Mouse (Mus musculus): Measurements from ENCODE around the gene Scnm1. TPM values are rescaled to one million over a fixed set of nuclear protein-coding genes. Genes with fewer than 3 reads are reported as not detected.
"Not testable (repeated sequence)": the region's sequence is repeated elsewhere in the genome, so short reads cannot be mapped to it uniquely, and the experiment has no call there.

Gene Scnm1
- polyA plus RNA-seq, 1 experiment from 2014 or later, result 71.6 TPM

DNA sequence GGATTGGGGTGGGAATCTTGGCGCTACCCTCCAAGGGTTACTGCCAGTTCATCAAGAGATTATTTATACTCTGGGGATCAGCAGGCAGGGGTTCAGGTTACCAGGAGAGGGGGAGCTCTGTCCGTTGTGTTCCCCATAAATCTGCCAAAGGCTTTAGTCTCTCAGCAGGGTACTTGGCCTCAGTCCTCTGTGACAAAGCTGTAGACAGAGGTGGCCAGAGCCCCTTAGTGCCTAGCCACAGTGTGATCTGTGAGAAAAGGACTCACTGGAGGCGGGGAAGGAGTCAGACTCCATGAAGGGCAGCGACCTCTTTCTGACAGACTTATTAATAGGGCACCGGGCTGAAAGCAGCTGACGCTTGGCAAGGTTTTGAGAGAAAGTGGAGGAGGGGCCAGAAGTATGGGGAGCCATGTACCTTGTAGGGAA is 4.6 kb downstream of the Scnm1 start:
- H3K9ac ChIP-seq, result no peak overlapping the region
- ATAC-seq (replicated peaks; ENCODE audit: low FRiP score), result peak; percentile 33
- peaks cover 40% of the 10 kb centered on the region for H3K4me1 ChIP-seq
- peak overlapping the region; percentile 54; the same call in 1 of the 2 replicates for H3K27ac ChIP-seq
- no peaks in the 10 kb centered on the region for H3K27me3 ChIP-seq
- peaks cover 20% of the 10 kb centered on the region for H3K36me3 ChIP-seq
- no peak overlapping the region for H3K4me3 ChIP-seq (replicated peaks)
- WGBS, result 11% methylated on average over 6 of the region's 6 CpGs
- H3K4me2 ChIP-seq, result peak overlapping the region; percentile 15
- no peaks in the 10 kb centered on the region for H3K9me3 ChIP-seq (replicated peaks)

DNA sequence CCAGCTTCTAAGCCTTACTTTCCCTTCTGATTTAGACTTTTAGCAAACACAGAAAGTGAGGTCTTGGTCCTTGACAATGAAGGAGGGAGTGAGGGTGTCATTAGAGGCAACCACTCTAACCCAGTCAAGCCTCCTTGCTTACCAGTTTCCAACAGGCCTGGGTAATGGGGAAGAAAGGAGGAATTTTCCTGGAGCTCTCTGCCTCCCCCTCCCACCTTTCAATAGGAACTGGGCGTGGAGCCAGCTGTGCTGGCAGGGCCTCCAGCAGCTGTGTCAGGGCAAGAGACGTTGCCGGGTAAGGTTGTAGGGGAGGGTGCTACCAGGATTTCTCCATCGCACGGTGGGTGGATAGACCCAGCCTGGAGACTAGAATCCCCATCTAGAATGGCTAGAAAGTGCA is 8.8 kb downstream of the Scnm1 start:
- Histone ChIP-seq H3K27ac (peak overlapping the region; percentile 45; the same call in 1 of the 2 replicates), H3K27me3 (no peaks in the 10 kb centered on the region), H3K36me3 (peaks cover 37% of the 10 kb centered on the region), H3K4me1 (peaks cover 31% of the 10 kb centered on the region), H3K9ac (no peak overlapping the region), H3K4me3 (replicated peaks) (no peak overlapping the region), H3K9me3 (replicated peaks) (no peaks in the 10 kb centered on the region), H3K4me2 (no peak overlapping the region)
- no peak for ATAC-seq (replicated peaks; ENCODE audit: low FRiP score)
- 32% methylated on average over 5 of the region's 5 CpGs for WGBS

DNA sequence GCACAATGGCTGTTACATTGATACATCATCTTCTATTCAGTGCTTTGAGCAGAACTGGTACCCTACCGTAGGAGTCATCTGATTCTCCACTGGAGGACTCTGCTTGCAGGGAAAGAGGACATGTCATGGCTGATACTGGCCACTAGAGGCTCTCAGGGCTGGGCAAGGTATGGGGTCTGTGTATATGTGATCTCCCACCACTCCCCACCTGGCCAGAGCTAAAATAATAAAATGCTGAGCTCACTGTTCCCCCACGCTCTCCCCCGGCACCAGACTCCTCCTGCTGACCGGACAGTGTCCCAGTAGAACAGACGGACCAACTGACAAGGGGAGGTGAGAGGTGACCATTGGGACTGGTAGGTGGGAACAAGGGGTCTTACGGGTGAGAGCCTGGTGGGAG is 9.6 kb downstream of the Scnm1 start, which contains the start of gene Tmod4:
TSS of gene Tmod4 (plus strand) at position 231 of the 400 bp plus-strand sequence.
- no peaks in the 10 kb centered on the region for H3K9me3 ChIP-seq (replicated peaks)
- peak within 1 kb of the TSS; percentile 45; the same call in 1 of the 2 replicates for H3K27ac ChIP-seq
- peaks cover 24% of the 10 kb centered on the region for H3K4me1 ChIP-seq
- WGBS, result 41% methylated on average over 6 of the region's 6 CpGs
- peak; percentile 45; the same call in 1 of the 2 replicates for ATAC-seq (replicated peaks; ENCODE audit: low FRiP score)
- H3K4me2 ChIP-seq, result no peak within 1 kb of the TSS
- no peaks in the 10 kb centered on the region for H3K27me3 ChIP-seq
- H3K4me3 ChIP-seq (replicated peaks), result no peak within 1 kb of the TSS
- peaks cover 44% of the 10 kb centered on the region for H3K36me3 ChIP-seq
- H3K9ac ChIP-seq, result no peak within 1 kb of the TSS

DNA sequence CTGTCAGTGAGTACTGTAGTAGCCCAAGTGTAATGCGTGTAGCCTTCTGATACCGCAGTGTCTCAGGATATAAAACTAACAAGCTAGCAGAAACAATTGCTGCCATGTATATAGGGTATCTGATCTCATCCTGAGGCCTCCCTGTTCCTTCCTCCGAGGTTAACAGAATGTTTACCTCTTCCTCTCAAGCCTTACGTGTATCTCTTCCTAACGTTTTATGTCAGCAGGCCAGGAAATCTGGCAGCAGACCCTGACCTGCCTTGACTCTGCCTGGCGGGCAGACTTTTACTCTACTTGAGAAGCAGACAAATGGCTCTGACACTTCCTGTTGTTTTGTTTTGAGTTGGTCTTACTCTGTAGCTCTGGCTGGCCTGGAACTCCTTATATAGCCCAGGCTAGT is 12.2 kb downstream of the Scnm1 start:
- Histone ChIP-seq H3K4me2 (no peak overlapping the region), H3K9me3 (replicated peaks) (no peaks in the 10 kb centered on the region), H3K4me1 (peaks cover 14% of the 10 kb centered on the region), H3K27me3 (no peaks in the 10 kb centered on the region), H3K4me3 (replicated peaks) (no peak overlapping the region), H3K9ac (no peak overlapping the region), H3K27ac (peak overlapping the region; percentile 71), H3K36me3 (peaks cover 67% of the 10 kb centered on the region)
- 45% methylated on average over 6 of the region's 6 CpGs for WGBS
- ATAC-seq (replicated peaks; ENCODE audit: low FRiP score), result no peak; the same call in 1 of the 2 replicates

DNA sequence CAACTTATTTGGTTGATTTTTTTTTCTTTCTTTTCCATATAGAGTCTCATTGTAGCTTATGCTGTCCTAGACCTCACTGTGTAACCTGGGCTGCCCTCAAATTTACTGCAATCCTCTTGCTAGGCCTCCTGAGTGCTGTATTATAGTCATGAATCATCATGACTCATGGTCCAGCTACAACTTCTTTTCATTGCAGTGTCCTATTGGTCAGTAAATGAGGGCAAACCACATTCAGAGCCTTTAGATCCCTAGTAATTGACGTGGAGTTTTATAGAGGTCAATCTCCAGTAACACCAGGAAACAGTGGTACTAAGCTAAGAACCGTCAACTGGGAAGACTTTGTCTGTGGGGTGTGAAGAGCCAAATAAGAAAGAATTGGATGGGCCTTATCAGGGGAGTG is 16.1 kb downstream of the Scnm1 start:
- ATAC-seq (replicated peaks; ENCODE audit: low FRiP score), result no peak
- WGBS, result 69% methylated on average over 2 of the region's 2 CpGs
- peaks cover 87% of the 10 kb centered on the region for H3K36me3 ChIP-seq
- no peak overlapping the region for H3K27ac ChIP-seq
- no peak overlapping the region for H3K4me3 ChIP-seq (replicated peaks)
- H3K4me1 ChIP-seq, result peaks cover 2% of the 10 kb centered on the region; the same call in 1 of the 2 replicates
- H3K27me3 ChIP-seq, result no peaks in the 10 kb centered on the region
- no peak overlapping the region for H3K9ac ChIP-seq
- H3K4me2 ChIP-seq, result no peak overlapping the region
- no peaks in the 10 kb centered on the region for H3K9me3 ChIP-seq (replicated peaks)

DNA sequence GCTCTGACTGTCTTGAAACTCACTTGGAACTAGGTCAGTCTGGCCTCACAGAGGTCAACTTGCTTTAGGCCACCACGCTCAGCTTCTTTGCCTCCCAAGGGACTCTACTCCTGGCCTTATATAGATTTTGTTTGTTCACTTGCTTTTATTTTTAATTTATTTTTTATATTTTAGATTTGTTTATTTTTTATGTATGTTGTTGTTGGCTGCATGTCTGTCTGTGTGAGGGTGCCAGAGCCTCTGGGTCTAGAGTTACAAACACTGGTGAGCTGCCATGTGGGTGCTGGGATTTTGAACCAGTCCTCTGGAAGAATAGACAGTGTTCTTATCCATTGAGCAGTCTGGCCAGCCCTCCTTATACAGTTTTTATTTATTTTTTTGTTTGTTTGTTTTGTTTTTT is 21.1 kb downstream of the Scnm1 start:
- 79% methylated on average over 1 of the region's 1 CpGs for WGBS
- Histone ChIP-seq H3K4me3 (replicated peaks) (peak overlapping the region; percentile 84; the same call in 1 of the 2 replicates), H3K4me1 (peaks cover 15% of the 10 kb centered on the region), H3K9ac (0 out of 2 replicates have a peak overlapping the region, but pooled peaks have one; percentile 26), H3K4me2 (peak overlapping the region; percentile 60; the same call in 1 of the 2 replicates), H3K27me3 (no peaks in the 10 kb centered on the region), H3K27ac (no peak overlapping the region), H3K9me3 (replicated peaks) (no peaks in the 10 kb centered on the region), H3K36me3 (peaks cover 38% of the 10 kb centered on the region)
- no peak for ATAC-seq (replicated peaks; ENCODE audit: low FRiP score)

DNA sequence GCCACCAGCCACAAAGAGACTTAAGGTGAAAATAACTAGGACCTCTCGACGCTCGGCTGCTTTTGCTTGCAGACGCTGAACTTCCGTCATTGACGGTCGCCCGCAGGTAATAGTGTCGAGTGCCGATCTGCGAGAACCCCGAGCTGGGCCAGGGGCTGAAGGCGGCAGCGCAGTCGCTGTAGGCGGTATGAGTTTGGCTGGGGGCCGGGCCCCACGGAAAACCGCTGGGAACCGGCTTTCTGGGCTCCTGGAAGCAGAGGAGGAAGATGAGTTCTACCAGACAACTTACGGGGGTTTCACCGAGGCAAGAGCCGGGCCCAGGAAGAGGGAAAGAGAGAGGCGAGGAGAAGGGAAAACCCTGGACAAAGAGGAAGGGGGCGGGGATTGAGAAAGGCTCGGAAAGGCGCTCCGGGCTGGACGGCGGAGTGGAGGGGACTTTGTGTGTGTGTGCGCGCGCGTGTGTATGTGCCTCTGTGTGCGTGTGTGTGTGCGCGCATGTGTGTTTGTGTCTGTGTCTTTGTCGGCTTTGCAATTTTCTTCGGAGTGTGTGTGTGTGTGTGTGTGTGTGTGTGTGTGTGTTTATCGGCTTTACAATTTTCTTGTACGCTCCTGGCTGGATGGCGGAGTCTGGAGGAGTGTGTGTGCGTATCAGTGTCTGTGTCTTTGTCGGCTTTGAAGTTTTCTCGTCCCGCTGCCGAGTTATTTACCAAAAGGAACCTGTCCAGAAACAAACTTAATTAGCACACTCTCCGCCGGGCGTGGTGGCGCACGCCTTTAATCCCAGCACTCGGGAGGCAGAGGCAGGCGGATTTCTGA is 22.7 kb downstream of the Scnm1 start, which contains the start of gene Vps72:
TSS of gene Vps72 (plus strand) at position 112 of the 816 bp plus-strand sequence.
- H3K9ac ChIP-seq, result peak within 1 kb of the TSS; percentile 83
- ATAC-seq (replicated peaks; ENCODE audit: low FRiP score), result peak; percentile 73
- no peaks in the 10 kb centered on the region for H3K27me3 ChIP-seq
- peak within 1 kb of the TSS; percentile 84 for H3K4me3 ChIP-seq (replicated peaks)
- H3K27ac ChIP-seq, result peak within 1 kb of the TSS; percentile 99
- peaks cover 24% of the 10 kb centered on the region for H3K36me3 ChIP-seq
- WGBS, result 1% methylated on average over 54 of the region's 54 CpGs
- peaks cover 15% of the 10 kb centered on the region for H3K4me1 ChIP-seq
- H3K4me2 ChIP-seq, result peak within 1 kb of the TSS; percentile 60
- no peaks in the 10 kb centered on the region for H3K9me3 ChIP-seq (replicated peaks)

DNA sequence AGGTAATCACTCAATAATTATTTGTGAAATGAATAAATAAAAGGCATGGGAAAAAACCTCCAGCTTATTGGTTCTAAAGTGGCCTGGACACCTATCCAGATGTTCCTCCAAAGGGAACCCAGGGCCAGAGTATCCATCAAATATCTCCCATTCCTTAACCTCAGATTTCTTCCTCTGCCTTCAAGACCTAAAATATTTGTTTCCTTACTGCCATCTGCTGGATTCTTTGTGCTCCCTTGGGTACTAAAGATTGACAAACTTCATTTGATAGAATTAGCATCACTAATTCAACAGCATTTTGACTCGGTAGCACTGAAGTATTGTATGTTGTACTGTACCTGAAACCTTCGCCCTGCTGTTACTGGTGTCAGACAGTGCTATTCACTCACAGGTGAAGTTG is 25.9 kb downstream of the Scnm1 start:
- Histone ChIP-seq H3K27me3 (no peaks in the 10 kb centered on the region), H3K4me2 (no peak overlapping the region), H3K36me3 (peaks cover 5% of the 10 kb centered on the region; the same call in 1 of the 2 replicates), H3K9me3 (replicated peaks) (no peaks in the 10 kb centered on the region), H3K4me3 (replicated peaks) (no peak overlapping the region), H3K27ac (no peak overlapping the region), H3K9ac (no peak overlapping the region), H3K4me1 (peaks cover 25% of the 10 kb centered on the region)
- ATAC-seq (replicated peaks; ENCODE audit: low FRiP score), result no peak
- WGBS, result 74% methylated on average over 2 of the region's 2 CpGs

DNA sequence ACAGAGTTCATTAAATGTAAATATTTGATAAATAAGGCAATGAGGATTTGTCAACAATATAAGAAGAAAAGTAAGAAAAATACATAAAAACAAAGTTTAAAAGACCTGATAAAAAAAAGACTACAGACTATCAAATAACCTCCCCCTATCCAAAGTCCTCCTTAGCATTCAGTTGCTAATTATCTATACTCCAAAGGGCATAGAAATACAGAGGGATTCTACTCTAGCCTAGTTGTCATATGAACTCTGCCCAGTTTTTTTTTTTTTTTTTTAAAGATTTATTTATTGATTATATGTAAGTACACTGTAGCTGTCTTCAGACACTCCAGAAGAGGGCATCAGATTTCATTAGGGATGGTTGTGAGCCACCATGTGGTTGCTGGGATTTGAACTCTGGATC is 26.5 kb downstream of the Scnm1 start:
- ATAC-seq (replicated peaks; ENCODE audit: low FRiP score); H3K9me3 ChIP-seq (replicated peaks); H3K27ac ChIP-seq; H3K36me3 ChIP-seq; H3K9ac ChIP-seq; H3K27me3 ChIP-seq: not testable (repeated sequence)
- peak overlapping the region; percentile 57 for H3K4me3 ChIP-seq (replicated peaks)
- H3K4me2 ChIP-seq, result peak overlapping the region; percentile 62
- peaks cover 19% of the 10 kb centered on the region for H3K4me1 ChIP-seq

DNA sequence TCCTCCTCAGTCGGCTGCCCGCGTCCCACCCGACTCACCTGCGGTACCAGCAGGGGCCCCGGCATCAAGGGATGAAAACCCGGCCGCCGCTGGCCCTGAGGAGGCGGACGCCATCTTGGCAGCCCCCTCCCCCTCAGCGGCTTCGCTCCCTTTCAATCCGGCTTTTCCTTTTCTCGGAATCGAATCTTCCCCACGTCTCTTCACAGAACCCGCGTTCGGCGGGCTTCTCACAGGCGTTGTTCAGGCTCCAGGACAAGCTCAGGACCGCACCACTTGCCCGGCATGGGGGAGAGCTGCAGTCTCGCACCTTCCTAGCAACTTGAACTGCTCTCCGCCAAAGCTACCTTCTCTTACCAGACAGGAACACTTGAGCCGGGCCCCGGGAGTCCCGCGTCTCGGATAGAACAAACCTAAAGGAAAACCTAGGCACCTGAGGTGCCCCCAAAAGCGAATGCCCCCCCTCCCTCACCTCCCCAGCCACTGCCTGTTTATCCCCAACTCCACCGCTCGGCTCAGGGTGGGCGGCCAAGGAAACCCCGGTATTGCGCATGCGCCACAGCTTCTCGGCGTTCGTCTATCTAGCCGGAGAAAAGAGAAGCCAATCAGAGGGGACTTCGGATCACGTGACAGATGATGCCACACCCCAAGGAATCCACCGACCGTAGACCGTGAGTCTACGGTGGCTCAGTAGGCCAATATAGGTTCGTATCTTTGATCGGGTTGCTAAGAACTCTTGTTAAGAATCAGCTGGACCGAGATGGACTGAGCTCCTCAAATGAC is 27.3 kb downstream of the Scnm1 start, which contains the start of gene Pip5k1a:
TSS of gene Pip5k1a (minus strand) at position 593 of the 780 bp plus-strand sequence.
- peak within 1 kb of the TSS; percentile 57 for H3K4me3 ChIP-seq (replicated peaks)
- no peaks in the 10 kb centered on the region for H3K27me3 ChIP-seq
- peak; percentile 91 for ATAC-seq (replicated peaks; ENCODE audit: low FRiP score)
- peaks cover 16% of the 10 kb centered on the region; the same call in 1 of the 2 replicates for H3K36me3 ChIP-seq
- peak within 1 kb of the TSS; percentile 75 for H3K9ac ChIP-seq
- peaks cover 14% of the 10 kb centered on the region for H3K4me1 ChIP-seq
- WGBS, result under 1% methylated on average over 51 of the region's 51 CpGs
- peak within 1 kb of the TSS; percentile 78 for H3K27ac ChIP-seq
- no peaks in the 10 kb centered on the region for H3K9me3 ChIP-seq (replicated peaks)
- H3K4me2 ChIP-seq, result peak within 1 kb of the TSS; percentile 66

DNA sequence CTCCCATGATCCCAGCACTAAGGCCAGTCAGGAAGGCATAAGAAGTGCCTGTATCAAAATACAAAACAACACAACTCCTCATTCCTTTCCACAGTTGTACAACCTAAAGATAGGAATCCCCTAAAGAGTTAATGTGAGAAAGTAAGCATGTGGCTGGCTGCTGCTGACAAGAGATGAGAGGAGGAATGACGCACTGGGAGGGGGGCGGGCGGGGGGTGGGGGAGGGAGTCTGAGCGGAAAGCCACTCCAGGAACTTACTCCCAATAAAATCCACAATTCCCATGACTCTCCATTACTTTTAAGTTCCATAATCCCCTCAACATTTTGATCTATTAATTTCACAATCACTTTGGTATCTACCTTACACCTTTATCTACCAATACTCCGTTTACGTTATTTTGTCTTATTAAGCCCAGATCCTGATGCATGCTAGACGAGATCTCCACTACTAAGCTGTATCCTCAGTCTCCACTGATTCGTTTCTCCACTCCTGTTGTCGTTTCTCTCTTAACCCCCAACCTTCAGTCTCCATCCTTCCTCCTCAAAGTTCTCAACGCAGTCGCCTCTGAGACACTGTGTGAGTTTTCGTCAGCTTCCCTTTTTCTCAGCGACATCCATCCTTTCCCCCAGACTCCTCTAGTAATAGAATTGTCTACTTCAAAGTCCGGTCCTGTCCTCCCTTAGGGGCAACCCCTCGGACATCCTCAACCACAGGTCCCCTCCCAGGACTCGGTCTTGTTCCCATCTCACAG is 28.0 kb downstream of the Scnm1 start:
- under 1% methylated on average over 16 of the region's 16 CpGs for WGBS
- H3K27me3 ChIP-seq, result no peaks in the 10 kb centered on the region

More for the DNA sequence above, 28.0 kb downstream of the Scnm1 start:
- no peak; the same call in 1 of the 2 replicates for ATAC-seq (replicated peaks; ENCODE audit: low FRiP score)
- H3K4me1 ChIP-seq, result peaks cover 14% of the 10 kb centered on the region
- peak overlapping the region; percentile 57 for H3K4me3 ChIP-seq (replicated peaks)
- H3K9me3 ChIP-seq (replicated peaks), result no peaks in the 10 kb centered on the region
- H3K36me3 ChIP-seq, result peaks cover 23% of the 10 kb centered on the region; the same call in 1 of the 2 replicates
- peak overlapping the region; percentile 75 for H3K9ac ChIP-seq
- peak overlapping the region; percentile 66 for H3K4me2 ChIP-seq
- H3K27ac ChIP-seq, result peak overlapping the region; percentile 78
